Comparison of ENCODE assay signal across 16 mouse cellular contexts in the genomic region with DNA sequence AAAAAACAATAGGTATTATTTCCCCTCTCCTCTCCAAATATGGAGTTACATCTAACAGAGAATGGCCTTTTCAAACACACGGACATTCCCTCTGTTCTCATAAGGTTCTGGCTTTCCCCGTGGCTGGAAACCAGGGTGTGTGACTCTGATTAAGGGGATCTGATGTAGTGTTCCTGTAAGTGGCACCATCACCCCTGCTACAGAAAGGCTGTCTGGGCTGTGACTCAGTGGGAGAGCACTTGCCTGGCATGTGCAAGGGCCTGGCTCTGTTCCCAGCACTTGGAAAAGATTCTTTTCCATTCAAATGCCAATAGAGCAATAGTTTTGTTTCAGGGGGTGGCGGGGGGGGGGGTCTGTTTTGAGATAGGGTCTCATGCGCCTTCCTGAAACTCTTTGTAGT.
DNase-seq lines count a peak whose midpoint lies in the region; ATAC-seq and TF ChIP-seq lines count a peak whose summit lies in the region.
"Had no signal": no experiment of that assay in that cellular context is flagged by ENCODE, and none has a peak within 500 bp of the region (broad histone marks: within the 10 kb centered on the region; RNA-seq: fewer than 3 reads in every experiment).

No protein-coding gene starts in this region.

- no peak overlapping the region for H3K9ac ChIP-seq in forebrain, embryonic 14.5 days (ENCODE audit: low read length)
- H3K9ac ChIP-seq: forebrain, embryonic 15.5 days; hindbrain, embryonic 13.5 days; liver, embryonic 13.5 days had no signal

- WGBS in forebrain, embryonic 14.5 days: 30% methylated on average over 4 of the region's 4 CpGs
- 84% methylated on average over 4 of the region's 4 CpGs for WGBS in forebrain, embryonic 10.5 days
- WGBS in kidney, adult 2 months: 70% methylated on average over 4 of the region's 4 CpGs

- no peaks in the 10 kb centered on the region for H3K36me3 ChIP-seq in forebrain, embryonic 14.5 days (ENCODE audit: control insufficient read depth, insufficient read depth, low read length)
- H3K36me3 ChIP-seq in forebrain, embryonic 10.5 days (replicated peaks): peaks cover 53% of the 10 kb centered on the region
- H3K36me3 ChIP-seq in kidney, adult 2 months (ENCODE audit: control insufficient read depth, insufficient read depth, low read length): no peaks in the 10 kb centered on the region; the same call in 1 of the 2 replicates
- H3K36me3 ChIP-seq: forebrain, embryonic 15.5 days; G1E had no signal

- H3K4me1 ChIP-seq in forebrain, embryonic 14.5 days (ENCODE audit: control insufficient read depth, insufficient read depth, low read length): peaks cover 8% of the 10 kb centered on the region
- H3K4me1 ChIP-seq in forebrain, embryonic 10.5 days: peaks cover 47% of the 10 kb centered on the region
- H3K4me1 ChIP-seq in kidney, adult 2 months (ENCODE audit: control insufficient read depth, insufficient read depth, low read length): 0 out of 2 replicates have a peak, but pooled peaks cover 7% of the 10 kb centered on the region

- TF ChIP-seq POLR2A in kidney, adult 2 months (IDR thresholded peaks at IDR 0.05; ENCODE audit: low read depth, low read length): no peak

- peak; percentile 65 for DNase-seq in forebrain, embryonic 14.5 days (ENCODE audit: low spot score)
- DNase-seq in forebrain, embryonic 10.5 days (ENCODE audit: extremely low spot score, low spot score): no peak
- peak; percentile 40 for DNase-seq in kidney, adult 2 months
- DNase-seq in kidney, adult 8-10 months: no peak
- DNase-seq in MN1 (ENCODE audit: low spot score): peak; percentile 35
- DNase-seq in adrenal gland, postnatal 36 days: peak; percentile 72 to 79
- no peak for DNase-seq in left cerebral cortex, adult 9 months (ENCODE audit: low spot score in 2 of 2)
- DNase-seq: cerebellum, adult 11-12 months; gastrocnemius, postnatal 14 days; kidney, adult 11 months; liver, embryonic 13.5 days; right cerebral cortex, adult 18-20 months had no signal

- H3K27ac ChIP-seq in forebrain, embryonic 14.5 days (ENCODE audit: low read depth, low read length): no peak overlapping the region
- no peak overlapping the region for H3K27ac ChIP-seq in forebrain, embryonic 10.5 days
- H3K27ac ChIP-seq in kidney, adult 2 months (ENCODE audit: insufficient read depth, low read depth, low read length): no peak overlapping the region
- H3K27ac ChIP-seq: forebrain, embryonic 15.5 days; hindbrain, embryonic 13.5 days had no signal

- no peak overlapping the region for H3K4me2 ChIP-seq in forebrain, embryonic 14.5 days (ENCODE audit: low read length)
- H3K4me2 ChIP-seq: forebrain, embryonic 15.5 days; hindbrain, embryonic 13.5 days; liver, embryonic 13.5 days had no signal

- no peak for TF ChIP-seq CTCF in kidney, adult 2 months (conservative IDR thresholded peaks at IDR 0.05; ENCODE audit: insufficient read depth, insufficient read length, low read depth, low read length)

- ATAC-seq in forebrain, embryonic 14.5 days: no peak
- ATAC-seq in granulocyte monocyte progenitor cell, adult 5-6 weeks (replicated peaks; ENCODE audit: poor library complexity, severe bottlenecking): no peak
- ATAC-seq: forebrain, embryonic 15.5 days had no signal

- no peak overlapping the region for H3K4me3 ChIP-seq in forebrain, embryonic 14.5 days (ENCODE audit: low read depth, low read length)
- no peak overlapping the region for H3K4me3 ChIP-seq in forebrain, embryonic 10.5 days
- no peak overlapping the region for H3K4me3 ChIP-seq in kidney, adult 2 months (ENCODE audit: insufficient read depth, low read depth, low read length)
- H3K4me3 ChIP-seq: forebrain, embryonic 15.5 days; hindbrain, embryonic 13.5 days; liver, embryonic 13.5 days had no signal

- no peaks in the 10 kb centered on the region for H3K27me3 ChIP-seq in forebrain, embryonic 14.5 days (replicated peaks; ENCODE audit: control insufficient read depth, insufficient read depth, low read length)
- peaks cover 63% of the 10 kb centered on the region for H3K27me3 ChIP-seq in forebrain, embryonic 10.5 days (ENCODE audit: poor library complexity, severe bottlenecking)
- no peaks in the 10 kb centered on the region for H3K27me3 ChIP-seq in kidney, adult 2 months (replicated peaks; ENCODE audit: control insufficient read depth, insufficient read depth, low read length)
- H3K27me3 ChIP-seq: forebrain, embryonic 15.5 days; hindbrain, embryonic 13.5 days had no signal

- no peaks in the 10 kb centered on the region for H3K9me3 ChIP-seq in forebrain, embryonic 14.5 days (replicated peaks; ENCODE audit: control insufficient read depth, low read length)
- no peaks in the 10 kb centered on the region for H3K9me3 ChIP-seq in forebrain, embryonic 10.5 days
- H3K9me3 ChIP-seq: forebrain, embryonic 15.5 days; G1E; hindbrain, embryonic 13.5 days; liver, embryonic 13.5 days had no signal

Comparison
In these comparisons a context has a peak if more than half of its experiments do, and no peak if none do; other contexts are left out.
1. DNase-seq: peak in forebrain, embryonic 14.5 days (single experiment), kidney, adult 2 months (single experiment), MN1 (single experiment) and adrenal gland, postnatal 36 days (2 of 2); none in forebrain, embryonic 10.5 days (single experiment), kidney, adult 8-10 months (0 of 2) and left cerebral cortex, adult 9 months (0 of 2).